24 mouse cellular contexts compared by ENCODE assay signal in the genomic region with DNA sequence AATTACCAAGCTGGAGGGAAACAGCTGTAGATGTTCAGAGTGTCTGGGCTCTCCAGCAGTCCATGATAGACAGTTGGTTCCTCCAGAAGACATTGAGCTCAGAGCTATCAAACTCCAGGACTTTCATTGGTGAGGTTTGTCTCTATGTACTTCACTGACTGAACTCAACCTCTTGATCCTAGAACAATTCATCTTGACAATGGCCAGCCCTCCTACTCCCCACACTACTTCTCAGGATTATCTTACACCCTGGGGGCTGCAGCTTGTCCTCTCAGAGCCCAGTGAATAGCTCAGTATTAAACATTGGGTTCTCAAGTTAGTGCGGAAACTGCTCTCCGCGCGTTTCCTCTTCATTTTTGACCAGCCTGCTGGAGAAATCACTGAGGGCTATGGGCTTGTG.
DNase-seq lines count a peak whose midpoint lies in the region; ATAC-seq lines count a peak whose summit lies in the region.
"Had no signal": no experiment of that assay in that cellular context is flagged by ENCODE, and none has a peak within 500 bp of the region (broad histone marks: within the 10 kb centered on the region; RNA-seq: fewer than 3 reads in every experiment).

No protein-coding gene starts in this region.

- no peak overlapping the region for H3K27ac ChIP-seq in kidney, embryonic 14.5 days (ENCODE audit: low read depth, low read length)
- H3K27ac ChIP-seq in kidney, embryonic 16.5 days (ENCODE audit: low read length): no peak overlapping the region
- H3K27ac ChIP-seq in midbrain, embryonic 11.5 days (ENCODE audit: low read depth, low read length): no peak overlapping the region
- no peak overlapping the region for H3K27ac ChIP-seq in midbrain, embryonic 16.5 days (ENCODE audit: low read length)
- H3K27ac ChIP-seq: embryonic facial prominence, embryonic 10.5 days; embryonic facial prominence, embryonic 12.5 days; forebrain, embryonic 13.5 days; forebrain, embryonic 15.5 days had no signal

- no peaks in the 10 kb centered on the region for H3K36me3 ChIP-seq in kidney, embryonic 14.5 days (ENCODE audit: control insufficient read depth, insufficient read depth, low read length)
- no peaks in the 10 kb centered on the region for H3K36me3 ChIP-seq in kidney, embryonic 16.5 days (ENCODE audit: insufficient read depth, low read length)
- H3K36me3 ChIP-seq in midbrain, embryonic 11.5 days (ENCODE audit: control insufficient read depth, insufficient read depth, low read length): no peaks in the 10 kb centered on the region
- no peaks in the 10 kb centered on the region for H3K36me3 ChIP-seq in midbrain, embryonic 16.5 days (ENCODE audit: control insufficient read depth, insufficient read depth, low read length)
- H3K36me3 ChIP-seq: embryonic facial prominence, embryonic 10.5 days; embryonic facial prominence, embryonic 12.5 days; forebrain, embryonic 15.5 days; G1E had no signal

- no peaks in the 10 kb centered on the region for H3K27me3 ChIP-seq in kidney, embryonic 14.5 days (ENCODE audit: control insufficient read depth, insufficient read depth, low read length)
- no peaks in the 10 kb centered on the region for H3K27me3 ChIP-seq in kidney, embryonic 16.5 days (ENCODE audit: insufficient read depth, low read length)
- no peaks in the 10 kb centered on the region for H3K27me3 ChIP-seq in midbrain, embryonic 11.5 days (ENCODE audit: control insufficient read depth, insufficient read depth, low read length)
- H3K27me3 ChIP-seq in midbrain, embryonic 16.5 days (ENCODE audit: control insufficient read depth, insufficient read depth, low read depth, low read length): no peaks in the 10 kb centered on the region
- H3K27me3 ChIP-seq: CH12.LX; embryonic facial prominence, embryonic 12.5 days; forebrain, embryonic 13.5 days; forebrain, embryonic 15.5 days; Patski had no signal

- no peak overlapping the region for H3K4me2 ChIP-seq in kidney, embryonic 14.5 days (replicated peaks; ENCODE audit: low read depth, low read length)
- H3K4me2 ChIP-seq in kidney, embryonic 16.5 days (replicated peaks; ENCODE audit: low read depth, low read length): no peak overlapping the region
- no peak overlapping the region for H3K4me2 ChIP-seq in midbrain, embryonic 11.5 days
- H3K4me2 ChIP-seq in midbrain, embryonic 16.5 days (ENCODE audit: low read length): no peak overlapping the region
- H3K4me2 ChIP-seq: embryonic facial prominence, embryonic 12.5 days; forebrain, embryonic 13.5 days; forebrain, embryonic 15.5 days had no signal

- no peaks in the 10 kb centered on the region for H3K4me1 ChIP-seq in kidney, embryonic 14.5 days (ENCODE audit: control insufficient read depth, insufficient read depth, low read length)
- H3K4me1 ChIP-seq in kidney, embryonic 16.5 days (ENCODE audit: insufficient read depth, low read length): no peaks in the 10 kb centered on the region
- no peaks in the 10 kb centered on the region for H3K4me1 ChIP-seq in midbrain, embryonic 11.5 days (ENCODE audit: control insufficient read depth, insufficient read depth, low read length)
- H3K4me1 ChIP-seq in midbrain, embryonic 16.5 days (ENCODE audit: control insufficient read depth, insufficient read depth, low read length): no peaks in the 10 kb centered on the region
- H3K4me1 ChIP-seq: embryonic facial prominence, embryonic 10.5 days; embryonic facial prominence, embryonic 12.5 days; forebrain, embryonic 13.5 days; forebrain, embryonic 15.5 days had no signal

- no peak for DNase-seq in kidney, adult 9 months
- DNase-seq in kidney, adult 11 months: no peak
- DNase-seq in midbrain, embryonic 11.5 days (ENCODE audit: low spot score, missing footprints): peak; percentile 6
- DNase-seq: adrenal gland, adult 8-10 months; adrenal gland, postnatal 14 days; adrenal gland, postnatal 36 days; B cell, adult 2 months; cerebellum, adult 11-12 months; cerebellum, adult 2 months; cerebellum, adult 9-10 months; cerebellum, postnatal 10 days; cerebellum, postnatal 25 days had no signal

- no peak overlapping the region for H3K4me3 ChIP-seq in kidney, embryonic 14.5 days (ENCODE audit: low read length)
- no peak overlapping the region for H3K4me3 ChIP-seq in kidney, embryonic 16.5 days (ENCODE audit: low read length)
- H3K4me3 ChIP-seq in midbrain, embryonic 11.5 days (ENCODE audit: low read depth, low read length): no peak overlapping the region
- H3K4me3 ChIP-seq in midbrain, embryonic 16.5 days (ENCODE audit: low read depth, low read length): no peak overlapping the region
- H3K4me3 ChIP-seq: embryonic facial prominence, embryonic 10.5 days; embryonic facial prominence, embryonic 12.5 days; forebrain, embryonic 13.5 days; forebrain, embryonic 15.5 days had no signal

- peak; percentile 80; the same call in 1 of the 2 replicates for ATAC-seq in kidney, embryonic 14.5 days (ENCODE audit: low FRiP score, low TSS enrichment)
- peak; percentile 82 for ATAC-seq in kidney, embryonic 16.5 days (ENCODE audit: low FRiP score, low TSS enrichment)
- no peak for ATAC-seq in midbrain, embryonic 11.5 days (ENCODE audit: low FRiP score)
- ATAC-seq in midbrain, embryonic 16.5 days: no peak
- ATAC-seq: activated CD4-positive, CD25-positive, alpha-beta regulatory T cell, adult 4 months; CD4-positive, CD25-positive, alpha-beta regulatory T cell, adult 4 months; forebrain, embryonic 13.5 days; forebrain, embryonic 15.5 days; Patski had no signal

- no peaks in the 10 kb centered on the region for H3K9me3 ChIP-seq in kidney, embryonic 14.5 days (ENCODE audit: control insufficient read depth, low read length)
- H3K9me3 ChIP-seq in kidney, embryonic 16.5 days (ENCODE audit: low read length): no peaks in the 10 kb centered on the region
- no peaks in the 10 kb centered on the region for H3K9me3 ChIP-seq in midbrain, embryonic 11.5 days (ENCODE audit: control insufficient read depth, low read length)
- no peaks in the 10 kb centered on the region for H3K9me3 ChIP-seq in midbrain, embryonic 16.5 days (replicated peaks; ENCODE audit: control insufficient read depth, low read length, poor library complexity, severe bottlenecking)
- H3K9me3 ChIP-seq: embryonic facial prominence, embryonic 10.5 days; embryonic facial prominence, embryonic 12.5 days; forebrain, embryonic 13.5 days; forebrain, embryonic 15.5 days; G1E had no signal

- H3K9ac ChIP-seq in kidney, embryonic 14.5 days (ENCODE audit: low read depth, low read length): no peak overlapping the region
- no peak overlapping the region for H3K9ac ChIP-seq in kidney, embryonic 16.5 days (replicated peaks; ENCODE audit: low read length)
- no peak overlapping the region for H3K9ac ChIP-seq in midbrain, embryonic 11.5 days (ENCODE audit: low read length)
- no peak overlapping the region for H3K9ac ChIP-seq in midbrain, embryonic 16.5 days (ENCODE audit: low read depth, low read length)
- H3K9ac ChIP-seq: embryonic facial prominence, embryonic 12.5 days; forebrain, embryonic 13.5 days; forebrain, embryonic 15.5 days had no signal

- 74% methylated on average over 4 of the region's 4 CpGs for WGBS in kidney, embryonic 14.5 days
- WGBS in kidney, embryonic 16.5 days: 58% methylated on average over 4 of the region's 4 CpGs
- 87% methylated on average over 4 of the region's 4 CpGs for WGBS in midbrain, embryonic 11.5 days
- 83% methylated on average over 4 of the region's 4 CpGs for WGBS in midbrain, embryonic 16.5 days

Comparison
In these comparisons a context has a peak if more than half of its experiments do, and no peak if none do; other contexts are left out.
1. ATAC-seq: peak in kidney, embryonic 14.5 days (single experiment) and kidney, embryonic 16.5 days (single experiment); none in midbrain, embryonic 11.5 days (single experiment) and midbrain, embryonic 16.5 days (single experiment).